Mouse (Mus musculus) myocyte (in vitro differentiated cells): Measurements from ENCODE around the gene Acsl1.

Source experiments
- CEBPB ChIP-seq: IDR thresholded peaks from 2 replicates; pipeline ENCODE4 v1.6.1; 2011; ENCODE audit warnings: mild to moderate bottlenecking, moderate library complexity; ENCODE audit not compliant: poor library complexity, insufficient read depth, severe bottlenecking
- E2F4 ChIP-seq: IDR thresholded peaks from one replicate; pipeline ENCODE4 v1.6.1; 2011; ENCODE audit warnings: mild to moderate bottlenecking, control low read depth, moderate library complexity; ENCODE audit not compliant: insufficient read depth
- MAX ChIP-seq: IDR thresholded peaks from one replicate; pipeline ENCODE4 v1.6.1; 2011; ENCODE audit warnings: low read depth, mild to moderate bottlenecking, control low read depth
- MYOD1 ChIP-seq, 3 experiments: IDR thresholded peaks; one replicate each; pipeline ENCODE4 v1.6.1; 2011; ENCODE audit warnings: control low read depth in 2 of 3, low read depth in 2 of 3, mild to moderate bottlenecking in 2 of 3, moderate library complexity in 1 of 3; ENCODE audit not compliant: insufficient read length in 2 of 3, control insufficient read depth in 1 of 3
- MYOG ChIP-seq, 3 experiments: IDR thresholded peaks; one replicate each; pipeline ENCODE4 v1.6.1; 2011; ENCODE audit warnings: control low read depth in 2 of 3, low read depth in 2 of 3, mild to moderate bottlenecking in 2 of 3; ENCODE audit not compliant: insufficient read length in 2 of 3, control insufficient read depth in 1 of 3, insufficient read depth in 1 of 3
- POLR2A ChIP-seq: IDR thresholded peaks from one replicate; pipeline ENCODE4 v1.6.1; 2011; ENCODE audit warnings: low read depth, mild to moderate bottlenecking, control low read depth, moderate library complexity; ENCODE audit not compliant: insufficient read length
- POLR2AphosphoS2 ChIP-seq: IDR thresholded peaks from one replicate; pipeline ENCODE4 v1.6.1; 2011; ENCODE audit warnings: low read depth, control low read depth; ENCODE audit not compliant: insufficient read length
- REST ChIP-seq: IDR thresholded peaks from one replicate; pipeline ENCODE4 v1.6.1; 2011; ENCODE audit warnings: mild to moderate bottlenecking, control low read depth, moderate library complexity; ENCODE audit not compliant: insufficient read depth, insufficient read length
- TCF12 ChIP-seq: IDR thresholded peaks from one replicate; pipeline ENCODE4 v1.6.1; 2011; ENCODE audit warnings: mild to moderate bottlenecking, control low read depth; ENCODE audit not compliant: poor library complexity, insufficient read depth, severe bottlenecking
- USF1 ChIP-seq: IDR thresholded peaks from one replicate; pipeline ENCODE4 v1.6.1; 2011; ENCODE audit warnings: low read depth, mild to moderate bottlenecking, control low read depth, moderate library complexity

- TF ChIP-seq USF1 (no peak), POLR2AphosphoS2 (no peak), POLR2A (no peak), CEBPB (no peak), TCF12 (no peak), REST (no peak), MAX (no peak), E2F4 (no peak), MYOG (IDR thresholded peaks at IDR 0.05; ENCODE audit: control insufficient read depth in 1 of 3, insufficient read depth in 1 of 3, insufficient read length in 2 of 3, low read depth in 2 of 3) (no peak), MYOD1 (IDR thresholded peaks at IDR 0.05; ENCODE audit: control insufficient read depth in 1 of 3, insufficient read length in 2 of 3, low read depth in 2 of 3) (no peak)
Measured at GRCm38 (mm10) chr8:46432581-46432980, 38.3 kb upstream of the Acsl1 start.
